Mouse (Mus musculus) ES-E14 (cell line): ENCODE results near the gene Siah1a.

ENCODE experiments used
- CHD2 ChIP-seq: IDR thresholded peaks from 2 replicates; pipeline ENCODE4 v1.6.1; 2014; ENCODE audit warnings: mild to moderate bottlenecking, low read depth, low read length, inconsistent platforms
- MAFK ChIP-seq: IDR thresholded peaks from 2 replicates; pipeline ENCODE4 v1.6.1; 2014; ENCODE audit warnings: mild to moderate bottlenecking, low read depth, low read length, inconsistent platforms; ENCODE audit not compliant: insufficient read depth
- ZC3H11A ChIP-seq: IDR thresholded peaks from 2 replicates; pipeline ENCODE4 v1.6.1; 2012; ENCODE audit warnings: low read depth, mild to moderate bottlenecking, inconsistent platforms, low read length, borderline replicate concordance
- ZNF384 ChIP-seq: IDR thresholded peaks from 2 replicates; pipeline ENCODE4 v1.6.1; 2012; ENCODE audit warnings: low read depth, low read length, inconsistent platforms

- TF ChIP-seq CHD2: no peak
- TF ChIP-seq ZNF384: no peak
- no peak for TF ChIP-seq ZC3H11A
- TF ChIP-seq MAFK: no peak
Observed at GRCm38 (mm10) chr8:86720756-86721459, 24.8 kb downstream of the Siah1a start.
